Mouse (Mus musculus): ENCODE results near the gene Pprc1.

Gene Pprc1

DNA sequence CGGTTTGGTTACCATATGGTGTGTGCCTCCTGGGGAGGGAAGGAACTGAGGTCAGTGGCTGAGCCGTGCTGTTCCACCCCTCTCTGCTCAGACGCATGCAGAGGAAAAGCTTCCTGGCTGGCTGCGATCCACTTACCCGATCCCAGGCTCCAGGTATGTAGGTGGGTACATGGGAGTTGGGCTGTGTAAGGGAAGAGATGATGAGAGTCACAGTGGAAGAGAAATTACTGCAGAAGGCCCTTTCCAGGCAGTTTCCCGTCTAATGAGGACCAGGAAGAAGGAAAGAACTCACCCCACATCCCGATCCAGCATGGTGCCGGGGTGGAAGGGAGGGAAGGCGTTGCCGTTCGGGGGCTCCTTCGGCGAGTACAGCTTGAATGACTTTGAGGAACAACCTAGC lies 8.7 kb upstream of the Pprc1 start:
- DNase-seq, result no peak

DNA sequence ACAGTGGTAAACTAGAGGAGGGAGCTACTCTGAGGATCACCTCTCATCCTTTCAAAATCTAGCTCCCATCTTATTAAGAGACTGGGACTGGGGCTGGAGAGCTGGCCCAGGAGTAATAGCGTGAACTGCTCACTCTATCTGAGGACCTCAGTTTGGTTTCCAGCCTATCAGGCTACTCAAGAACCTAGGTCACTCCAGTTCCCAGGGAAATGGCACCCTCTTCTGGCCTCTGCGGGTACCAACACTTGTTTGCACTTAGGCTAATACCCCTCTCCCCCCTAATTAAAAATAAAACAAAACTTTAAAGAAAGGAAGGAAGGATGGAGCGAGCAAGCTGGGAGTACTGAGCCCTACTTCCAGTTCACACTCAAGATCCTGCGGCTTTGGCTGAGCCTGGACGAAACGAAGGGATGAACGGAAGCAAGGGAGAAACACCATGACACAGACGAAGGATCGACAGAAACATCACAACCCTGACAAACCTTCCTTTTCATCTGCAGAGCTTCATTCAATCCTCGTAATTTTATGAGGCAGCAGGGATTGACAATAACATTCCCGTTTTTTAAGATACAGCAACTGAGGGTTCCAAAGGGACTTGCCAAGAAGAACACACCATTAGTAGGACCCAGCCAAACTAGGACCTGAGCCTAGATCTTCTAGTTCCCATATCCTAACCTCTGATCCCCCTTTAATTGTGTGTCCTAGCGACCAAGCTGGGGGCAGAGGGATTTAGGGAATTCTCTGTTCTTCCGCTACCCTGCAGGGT lies 8.0 kb upstream of the Pprc1 start:
- DNase-seq, result no peak

DNA sequence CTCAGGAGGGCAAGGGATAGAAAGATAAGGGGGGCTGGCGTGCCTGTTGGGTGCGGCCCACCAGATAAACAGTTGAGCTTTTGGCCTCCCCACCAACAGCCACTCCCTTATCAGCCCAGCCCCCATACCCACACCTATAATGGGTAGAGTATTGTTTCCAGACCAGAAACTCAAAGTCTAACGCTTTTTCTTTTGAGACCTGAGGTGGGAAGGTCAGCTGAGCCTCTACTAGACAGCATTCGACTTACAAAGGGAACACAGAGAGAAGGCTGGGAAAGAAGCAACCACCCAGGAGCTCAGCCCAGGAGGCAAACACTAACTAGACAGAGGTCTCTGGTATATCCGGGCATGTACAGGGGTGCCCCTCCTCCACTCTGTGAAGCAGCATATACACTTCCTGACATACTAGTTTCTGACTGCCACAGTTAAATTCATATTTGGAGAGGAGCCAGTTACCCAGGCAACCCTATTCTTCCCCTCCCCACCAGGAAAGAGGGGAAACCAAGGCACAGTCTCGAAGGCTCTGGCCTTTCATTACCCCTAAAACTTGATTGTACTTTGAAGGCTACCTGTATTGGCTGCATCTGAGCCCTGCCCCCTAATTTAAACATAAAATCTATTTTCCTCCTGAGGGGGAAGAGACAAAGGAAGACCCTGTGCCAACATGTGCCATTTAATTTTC lies 7.3 kb upstream of the Pprc1 start:
- DNase-seq, result no peak

DNA sequence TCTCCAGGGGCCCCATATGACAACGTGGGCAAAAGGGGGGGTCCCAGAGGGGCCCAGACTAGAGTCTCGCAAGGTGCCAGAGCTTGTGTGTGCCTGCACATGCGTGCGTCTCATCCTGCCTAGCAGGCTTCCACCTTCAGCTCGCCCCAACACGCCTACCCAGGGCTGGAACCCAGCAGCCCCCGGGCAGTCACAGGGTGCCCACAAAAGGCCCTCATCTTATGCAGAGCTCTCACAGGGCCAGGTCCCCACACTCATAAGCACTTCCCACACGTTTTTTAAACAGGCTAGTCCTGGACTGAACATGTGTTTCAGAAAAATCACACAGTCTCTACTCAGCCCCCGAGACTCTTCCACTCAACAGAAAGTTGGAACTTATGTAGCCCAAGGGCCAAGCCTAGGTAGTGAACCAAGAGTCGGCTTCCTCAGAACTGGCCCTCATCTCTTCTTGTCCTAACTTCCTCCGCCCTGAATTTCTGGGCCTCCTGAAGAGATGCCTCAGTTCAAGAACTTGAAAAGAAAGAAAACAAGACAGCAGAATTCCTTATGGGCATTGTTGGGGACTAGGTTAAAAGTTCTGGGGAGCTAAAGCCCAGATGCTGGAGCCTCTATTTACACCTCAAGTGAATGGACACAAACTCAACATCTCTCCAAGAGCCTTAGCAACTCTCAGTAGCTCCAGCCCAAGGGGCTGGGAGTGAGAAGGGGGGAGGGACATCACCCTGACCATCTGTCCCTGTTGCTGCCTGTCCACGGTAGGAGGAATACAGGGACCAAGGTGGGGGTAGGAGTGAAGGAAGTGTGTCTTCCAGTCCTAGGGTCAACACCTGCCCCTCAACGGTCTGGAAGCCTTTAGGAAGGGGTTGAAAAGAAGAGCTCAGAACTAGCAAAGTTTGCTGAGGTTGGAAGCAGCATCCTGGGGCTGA lies 6.5 kb upstream of the Pprc1 start:
- DNase-seq, result no peak

DNA sequence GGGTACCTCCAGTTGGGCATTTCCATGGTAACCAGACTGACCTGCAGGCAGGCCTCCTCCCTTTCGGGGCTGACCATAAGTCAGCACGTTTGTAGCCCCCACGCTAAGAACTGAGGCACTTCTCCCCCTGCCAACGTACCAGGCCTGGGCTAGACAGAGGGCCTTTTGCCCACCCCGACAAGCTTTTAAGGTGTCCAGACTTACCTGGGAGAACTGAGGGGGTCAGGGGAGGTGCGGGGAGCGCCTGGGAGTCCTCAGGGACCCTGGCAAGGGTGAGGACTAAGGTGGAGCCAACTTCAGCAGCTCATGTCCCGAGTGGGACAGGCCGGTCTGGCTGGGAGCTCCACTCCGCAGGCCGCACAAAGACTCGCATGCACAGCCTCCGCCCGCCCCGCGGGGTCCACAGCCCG lies 5.8 kb upstream of the Pprc1 start:
- DNase-seq, result no peak

DNA sequence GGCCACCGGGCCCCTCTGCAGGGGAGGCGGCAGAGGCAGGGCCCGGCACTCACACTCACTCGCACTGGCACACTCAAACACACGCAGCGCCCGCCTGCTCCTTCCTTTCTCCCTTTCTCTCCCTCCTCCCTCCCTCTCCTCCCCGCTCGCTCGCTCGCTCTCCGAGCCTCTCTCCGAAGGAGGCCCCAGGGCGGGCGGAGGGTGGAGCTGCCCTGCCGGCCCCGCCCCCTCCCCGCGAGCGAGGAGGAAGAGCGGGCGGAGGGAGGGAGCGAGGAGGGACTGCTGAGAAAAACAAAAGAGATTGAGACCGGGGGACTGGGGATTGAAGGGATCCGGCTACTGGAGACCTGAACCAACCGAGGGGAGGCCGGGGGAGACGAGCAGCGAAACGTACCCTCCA lies 5.2 kb upstream of the Pprc1 start:
- peak; percentile 85 for DNase-seq

DNA sequence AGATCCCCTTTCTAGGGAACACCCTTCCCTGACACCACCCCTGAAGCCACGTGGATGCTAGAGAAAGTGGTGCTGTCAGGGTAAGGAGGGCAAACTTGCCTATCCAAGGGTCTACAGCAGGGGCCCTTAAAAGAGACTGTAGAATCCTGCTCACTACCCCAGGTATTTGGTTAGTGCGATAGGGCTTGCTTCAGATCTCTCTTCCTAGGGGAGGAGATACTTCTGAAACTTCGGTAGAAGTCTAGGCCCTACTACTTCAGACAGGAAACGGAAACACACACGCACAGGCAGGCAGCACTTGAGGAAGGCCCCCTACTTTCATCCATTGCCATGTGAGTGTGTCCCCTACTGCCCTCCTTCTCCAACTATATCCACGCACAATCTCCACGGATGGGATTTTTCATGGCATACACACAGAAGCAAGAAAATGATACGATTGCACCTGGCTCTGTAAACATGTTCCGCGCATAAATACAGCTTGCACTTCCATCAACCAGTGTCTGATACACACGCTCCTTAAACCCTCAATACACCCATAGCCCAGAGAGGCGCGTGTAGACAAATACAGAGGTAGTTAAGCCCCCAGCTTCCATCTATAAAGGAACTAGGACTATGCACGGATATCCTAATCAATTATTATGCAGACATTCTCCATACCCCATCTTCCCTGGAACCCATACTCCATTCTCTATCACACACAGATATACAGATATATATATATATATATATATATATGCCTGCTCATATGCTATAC lies 4.4 kb upstream of the Pprc1 start:
- no peak for DNase-seq

DNA sequence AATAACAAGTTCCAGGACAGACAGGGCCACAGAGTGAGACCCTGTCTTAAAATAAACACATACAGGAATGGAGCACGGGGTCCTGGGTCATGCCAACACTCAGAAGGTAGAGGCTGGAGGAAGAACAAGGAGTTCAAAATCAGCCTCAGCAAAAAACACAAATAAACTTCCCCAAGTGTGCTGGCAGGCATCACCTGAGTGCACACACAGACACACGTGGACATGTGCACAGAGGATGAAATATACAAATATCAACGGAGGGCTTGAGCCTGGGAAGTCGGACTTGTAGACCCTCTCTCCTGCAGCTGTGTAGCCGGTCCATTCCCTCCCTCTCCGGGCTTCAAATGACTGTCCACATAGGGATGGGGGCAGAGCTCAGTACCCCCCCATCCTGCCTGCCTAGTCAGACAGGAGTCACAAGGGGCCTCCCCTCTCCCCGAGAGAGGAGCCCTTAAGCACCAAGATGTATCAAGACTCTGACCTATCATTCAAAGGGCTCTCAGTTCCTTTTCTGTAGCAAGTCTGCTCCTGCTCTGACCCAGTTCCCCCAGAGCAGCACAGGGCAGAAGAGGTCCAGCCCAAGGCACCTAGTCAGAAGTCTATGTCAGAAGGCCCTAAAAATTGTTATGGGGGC lies 3.3 kb upstream of the Pprc1 start:
- DNase-seq, result no peak

DNA sequence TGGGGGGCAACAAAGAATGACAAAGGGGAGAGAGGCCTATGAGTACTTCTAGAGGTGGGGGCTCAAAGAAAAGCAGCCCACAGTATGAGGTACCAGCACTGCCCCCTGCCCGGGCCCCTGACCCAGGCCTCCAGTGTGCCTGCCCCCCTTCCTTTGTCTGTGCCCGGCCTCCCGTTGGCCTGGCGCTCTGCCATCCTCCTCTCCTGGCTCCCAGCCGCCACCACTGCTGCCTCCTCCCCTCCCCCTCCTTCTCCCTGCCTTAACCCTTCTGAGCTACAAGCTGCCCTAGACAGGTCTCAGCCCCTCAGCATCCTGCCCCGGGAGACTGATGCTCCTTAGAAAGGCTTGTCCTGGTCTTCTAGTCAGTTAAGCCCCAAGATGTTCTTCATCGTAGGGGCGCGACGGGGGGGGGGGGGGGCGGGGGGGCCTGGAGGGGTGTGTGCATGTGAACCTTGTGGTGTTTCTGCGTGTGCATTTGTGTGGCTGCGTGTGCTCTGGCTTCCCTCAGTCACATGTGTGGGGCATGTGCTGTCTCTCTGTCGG lies 2.7 kb upstream of the Pprc1 start:
- peak; percentile 86 for DNase-seq

DNA sequence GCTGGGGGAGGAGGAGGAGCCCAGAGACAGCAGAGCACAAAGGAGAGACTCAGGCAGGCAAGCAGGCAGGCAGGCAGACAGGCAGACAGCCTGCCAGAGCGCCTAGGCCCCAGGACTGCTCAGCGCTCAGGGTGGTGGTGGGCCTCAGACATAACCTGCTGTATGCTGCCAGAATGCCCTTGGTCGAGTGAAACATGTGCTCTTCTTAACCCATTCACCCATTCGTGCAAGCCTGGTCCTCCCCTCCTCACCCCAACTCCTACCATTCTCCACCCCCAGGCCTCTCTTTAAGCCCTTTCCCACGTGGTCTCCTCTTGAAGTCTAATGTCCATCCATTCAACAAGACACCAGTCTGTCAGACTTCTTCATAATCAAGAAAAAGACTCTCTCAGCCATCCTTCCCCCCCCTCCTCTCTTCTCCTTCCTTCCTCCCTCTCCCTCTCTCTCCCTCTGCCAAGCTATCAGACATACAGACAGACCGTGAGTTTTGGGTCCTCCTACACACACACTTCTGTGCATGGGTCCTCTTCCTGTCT lies 2.1 kb upstream of the Pprc1 start:
- peak; percentile 52 for DNase-seq

DNA sequence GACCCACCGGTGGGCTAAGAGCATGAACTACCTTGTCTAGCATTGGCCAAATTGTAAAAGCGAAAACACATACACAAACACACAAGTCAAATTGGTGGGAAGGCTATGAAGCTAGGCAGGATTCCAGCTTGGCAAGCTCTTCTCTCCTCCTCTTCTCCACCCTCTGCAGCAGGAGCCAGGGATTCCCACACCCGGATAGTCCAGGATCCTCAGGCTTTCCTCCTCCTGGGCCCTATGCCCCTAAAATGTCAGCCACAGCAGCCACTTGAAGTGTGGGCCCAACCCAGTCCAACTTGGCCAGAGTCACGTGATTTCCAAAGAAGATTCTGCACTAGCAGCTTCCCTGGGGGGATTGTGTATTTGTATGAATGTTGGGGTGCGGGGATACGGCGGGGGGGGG lies 1.3 kb upstream of the Pprc1 start:
- DNase-seq, result no peak

DNA sequence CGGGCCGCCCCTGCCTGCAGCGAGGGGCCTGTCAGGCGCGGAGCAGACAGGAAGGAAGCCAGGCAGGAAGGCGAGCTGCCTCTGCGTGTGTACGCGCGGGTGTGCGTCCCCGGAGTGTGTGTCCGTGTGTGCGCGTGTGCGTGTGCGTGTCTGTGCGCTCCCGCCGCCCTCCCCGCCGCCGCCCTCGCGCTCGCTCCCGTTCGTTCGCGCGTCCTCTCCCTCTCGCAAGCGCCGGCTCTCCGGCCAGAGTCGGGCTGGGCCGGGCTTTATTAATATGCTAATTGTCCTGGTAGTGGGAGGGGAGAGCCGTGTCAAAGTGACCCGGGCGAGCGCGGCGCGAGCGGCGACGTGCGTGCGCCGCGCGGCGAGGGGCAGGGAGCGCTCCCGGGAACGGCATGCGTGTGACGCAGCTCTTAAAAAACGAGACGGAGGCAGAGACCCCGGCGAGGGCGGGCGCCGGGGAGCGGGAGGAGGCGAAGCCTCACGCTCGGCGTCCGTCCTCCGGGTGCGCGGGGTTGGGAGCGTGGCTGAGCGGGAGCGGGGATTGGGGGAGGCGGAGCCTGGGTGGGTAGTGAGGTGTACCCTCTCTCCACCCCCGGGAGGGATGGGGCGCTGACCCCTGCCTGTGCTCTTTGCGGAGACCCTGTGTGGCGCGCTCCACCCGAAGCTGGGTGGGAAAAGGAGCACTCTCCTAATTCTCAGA lies 458 bp downstream of the Pprc1 start, which contains the start of gene Ldb1:
Gene Ldb1 (minus strand): TSS at position 222 of the 703 bp plus-strand sequence.
- peak; percentile 79 for DNase-seq

DNA sequence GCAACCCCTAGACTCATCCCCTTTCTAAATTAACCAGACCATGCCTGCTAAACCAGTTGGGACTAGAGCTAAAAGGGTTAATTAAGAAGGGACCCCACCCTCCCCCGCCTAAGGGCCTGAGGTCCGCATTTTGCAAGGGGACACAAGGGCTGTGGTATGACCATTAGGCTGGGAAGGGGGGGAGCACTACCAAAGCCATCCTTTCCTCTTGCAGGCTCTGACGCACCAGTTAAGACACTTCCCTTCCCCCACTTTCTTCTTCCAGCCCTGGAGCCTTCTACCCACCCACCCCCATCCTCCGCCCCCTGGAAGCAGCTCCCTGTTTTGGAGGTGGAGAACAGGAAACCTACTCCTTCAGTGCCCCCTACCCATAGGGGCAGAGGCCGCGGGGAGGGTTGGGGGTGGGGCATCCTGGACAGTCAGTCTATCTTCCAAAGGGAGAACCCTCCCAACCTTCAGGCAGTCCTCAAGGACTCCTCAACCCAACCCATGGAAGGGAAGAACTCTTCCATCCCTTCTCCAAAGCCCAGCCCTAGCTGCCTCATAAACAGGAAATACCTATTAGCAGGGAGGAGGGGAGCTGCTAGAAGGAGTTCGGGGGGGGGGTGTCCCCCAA lies 1.1 kb downstream of the Pprc1 start:
- peak; percentile 58 for DNase-seq

DNA sequence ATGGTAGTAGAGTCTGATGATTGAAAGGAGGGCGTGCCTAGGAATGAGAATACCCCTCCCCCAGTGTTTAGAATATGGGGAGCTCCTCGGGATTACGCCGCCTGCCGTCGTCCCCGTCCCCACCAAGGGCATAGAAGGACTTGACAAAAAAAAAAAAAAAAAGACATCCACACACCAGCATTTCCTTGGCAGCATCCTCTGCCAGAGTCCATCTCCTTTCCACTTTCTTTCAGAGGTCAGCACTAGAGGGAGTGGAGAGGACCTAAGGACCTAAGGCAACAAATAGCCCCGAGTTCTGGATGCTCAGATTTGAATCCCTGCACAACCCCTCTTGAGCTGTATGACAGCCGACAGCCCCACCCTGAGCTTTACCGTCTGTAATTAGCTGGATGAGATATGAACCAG lies 1.9 kb downstream of the Pprc1 start:
- DNase-seq, result no peak

DNA sequence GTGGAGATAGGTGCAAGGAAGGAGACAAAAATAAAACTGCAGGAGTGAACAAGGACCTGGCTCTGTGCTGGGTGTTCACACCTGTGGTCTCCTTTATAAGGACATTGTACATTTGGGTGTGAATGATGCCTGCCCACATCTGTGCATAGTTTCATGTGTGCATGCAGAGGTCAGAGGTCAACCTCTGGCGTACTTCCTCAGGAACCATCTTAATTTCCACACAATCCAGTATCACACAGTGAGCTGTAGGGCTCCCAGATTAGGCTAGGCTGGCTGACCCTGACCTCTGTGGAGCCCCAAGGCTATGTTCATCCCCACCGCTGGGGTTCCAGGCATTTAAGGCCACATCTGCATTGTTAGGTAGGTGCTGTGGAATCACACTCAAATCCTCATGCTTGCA lies 2.7 kb downstream of the Pprc1 start:
- DNase-seq, result no peak

DNA sequence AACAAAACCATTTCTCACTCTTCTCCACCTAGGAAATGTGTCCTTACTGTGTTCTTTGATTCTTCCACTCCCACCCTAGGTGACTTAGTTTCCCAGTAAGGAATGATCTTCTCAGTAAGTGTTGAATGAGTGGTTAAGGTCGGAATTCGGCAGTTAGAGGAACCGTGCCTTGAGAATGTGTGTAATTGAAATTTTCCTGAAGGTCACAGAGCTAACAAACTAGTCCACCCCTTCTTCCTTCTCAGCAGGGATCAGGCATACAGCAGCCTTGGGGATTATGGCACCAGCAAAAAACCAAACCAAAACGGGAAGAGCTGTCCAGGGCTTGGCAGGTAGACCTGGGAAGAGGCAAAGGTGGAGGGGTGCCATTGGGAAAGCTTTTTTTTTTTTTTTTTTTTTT lies 4.4 kb downstream of the Pprc1 start:
- DNase-seq, result no peak

DNA sequence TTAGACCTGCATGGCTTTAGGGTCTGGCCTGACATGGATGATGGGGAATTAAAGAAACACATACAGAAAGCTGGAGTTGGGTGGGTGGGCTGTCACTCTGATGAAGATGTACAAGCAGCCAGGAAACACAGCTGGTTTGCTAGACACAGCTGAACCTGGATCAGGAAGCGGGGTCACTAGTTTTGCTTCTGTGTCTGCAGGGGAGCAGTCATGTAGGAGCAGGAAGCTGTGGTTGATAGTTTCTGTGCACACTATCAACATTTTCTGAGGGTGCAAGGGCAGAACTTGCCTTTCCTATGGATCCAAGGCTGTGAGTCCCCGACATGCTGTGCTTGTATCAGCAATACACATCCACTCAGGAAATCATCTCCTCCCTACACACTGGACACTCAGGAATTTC lies 5.8 kb downstream of the Pprc1 start:
- DNase-seq, result no peak

DNA sequence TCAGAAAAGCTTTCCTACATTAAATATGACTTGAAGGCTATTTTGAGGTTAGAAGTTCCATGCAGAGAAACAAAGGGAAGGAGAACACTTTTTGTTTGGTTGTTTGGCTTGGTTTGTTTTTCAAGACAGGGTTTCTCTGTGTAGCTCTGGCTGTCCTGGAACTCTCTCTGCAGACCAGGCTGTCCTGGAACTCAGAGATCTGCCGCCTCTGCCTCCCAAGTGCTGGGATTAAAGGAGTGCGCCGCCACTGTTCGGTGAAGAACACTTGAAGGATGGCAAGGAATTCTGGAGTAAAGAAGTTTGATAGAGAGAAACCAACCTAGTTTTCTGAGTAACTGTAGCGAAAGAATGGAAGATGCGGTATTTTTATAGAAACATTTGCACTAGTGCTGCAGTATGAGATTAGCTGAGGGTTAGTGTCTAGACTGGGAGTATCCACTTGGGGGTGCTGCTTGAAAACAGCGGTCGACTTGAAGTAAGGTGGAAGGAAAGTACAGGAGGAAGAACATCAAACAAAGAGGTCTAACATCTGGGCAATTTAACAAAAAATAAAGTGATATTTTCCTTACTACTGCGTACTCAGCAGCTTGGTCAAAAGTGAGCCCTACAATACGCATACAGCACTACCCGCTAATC lies 11.2 kb downstream of the Pprc1 start:
- no peak for DNase-seq

DNA sequence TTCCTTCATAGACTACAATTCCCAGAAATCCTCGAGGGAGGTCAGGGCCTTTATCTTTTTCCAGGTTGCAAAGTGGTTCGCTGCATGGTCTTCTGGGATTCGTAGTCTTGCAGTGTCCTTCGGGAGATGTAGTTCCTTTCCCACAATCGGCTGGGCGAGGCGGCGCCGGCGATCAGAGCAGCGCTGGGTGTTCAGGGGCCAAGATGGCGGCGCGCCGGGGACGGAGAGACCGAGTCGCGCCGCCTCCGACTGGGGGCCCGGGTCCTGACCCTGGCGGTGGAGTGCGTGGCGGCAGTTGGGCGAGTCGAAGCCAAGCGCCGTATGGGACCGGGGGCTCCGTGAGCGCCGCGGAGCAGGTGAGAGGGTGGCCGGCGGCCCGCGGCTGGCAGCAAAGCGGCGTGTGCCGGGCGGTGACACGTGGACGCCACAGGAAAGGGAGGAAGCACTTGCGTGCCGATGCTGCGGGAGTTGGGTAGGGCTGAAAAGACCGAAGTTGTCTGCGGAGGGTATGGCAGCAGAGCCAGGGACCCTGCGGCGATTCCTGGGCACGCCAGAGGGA lies 11.8 kb downstream of the Pprc1 start:
- DNase-seq, result peak; percentile 86
